Mouse (Mus musculus) ES-E14 (cell line): ENCODE measurements around the gene Ect2l.

Source experiments
- CHD2 ChIP-seq: IDR thresholded peaks from 2 replicates; pipeline ENCODE4 v1.6.1; 2014; ENCODE audit warnings: mild to moderate bottlenecking, low read depth, low read length, inconsistent platforms
- HCFC1 ChIP-seq: IDR thresholded peaks from 2 replicates; pipeline ENCODE4 v1.6.1; 2012; ENCODE audit warnings: low read length, inconsistent platforms, borderline replicate concordance; ENCODE audit not compliant: insufficient read depth
- MAFK ChIP-seq: IDR thresholded peaks from 2 replicates; pipeline ENCODE4 v1.6.1; 2014; ENCODE audit warnings: mild to moderate bottlenecking, low read depth, low read length, inconsistent platforms; ENCODE audit not compliant: insufficient read depth

- TF ChIP-seq CHD2 (no peak), MAFK (no peak), HCFC1 (no peak)
Observed at GRCm38 (mm10) chr10:18202401-18202800, 8.3 kb downstream of the Ect2l start.
